Mouse (Mus musculus): ENCODE measurements around the gene Sp6. TPM values are rescaled to one million over a fixed set of nuclear protein-coding genes. Genes with fewer than 3 reads are reported as not detected.

Gene Sp6
- total RNA-seq, 2 experiments from 2014 or later, result 2.3 to 3.1 TPM

Small RNA genes lying within 50 kb of the gene (microRNA-seq; reads per million reads assigned to microRNA genes)
- gene Mir8103, result not detected

Other genes with a start within 250 kb of the Sp6 start
- 10 to 100 TPM; 43.1 to 43.2 TPM for gene Snx11, start 235.8 kb upstream of the Sp6 start, total RNA-seq (2021)
- 10 to 100 TPM; 49.3 to 52.2 TPM for gene Cbx1, start 224.3 kb upstream of the Sp6 start, total RNA-seq (2021)
- 100 to 1,000 TPM; 167 to 175 TPM for gene Nfe2l1, start 183.4 kb upstream of the Sp6 start, total RNA-seq (2021)
- 1 to 10 TPM; 2.5 to 3.1 TPM for gene Copz2, start 163.5 kb upstream of the Sp6 start, total RNA-seq (2021)
- gene Cdk5rap3, start 96.9 kb upstream of the Sp6 start, total RNA-seq (2021), result 10 to 100 TPM; 50.5 to 52.5 TPM
- gene Prr15l, start 85.3 kb upstream of the Sp6 start, total RNA-seq (2021), result not detected
- gene Pnpo, start 69.4 kb upstream of the Sp6 start, total RNA-seq (2021), result 10 to 100 TPM; 30.9 to 32.6 TPM
- gene Sp2, start 30.4 kb upstream of the Sp6 start, total RNA-seq (2021), result 10 to 100 TPM in 1 of 2 experiments, 1 to 10 TPM in 1; 9.9 to 10.7 TPM
- gene Scrn2, start 16.5 kb downstream of the Sp6 start, total RNA-seq (2021), result 1 to 10 TPM; 3.9 to 4.2 TPM
- under 1 TPM; 0.61 to 0.75 TPM for gene Lrrc46, start 28.0 kb downstream of the Sp6 start, total RNA-seq (2021)
- gene Mrpl10, start 28.2 kb downstream of the Sp6 start, total RNA-seq (2021), result 10 to 100 TPM; 69.0 to 69.2 TPM
- gene Osbpl7, start 37.2 kb downstream of the Sp6 start, total RNA-seq (2021), result 10 to 100 TPM; 11.3 to 12.8 TPM
- gene Tbx21, start 101.9 kb downstream of the Sp6 start, total RNA-seq (2021), result not detected
- gene Tbkbp1, start 138.1 kb downstream of the Sp6 start, total RNA-seq (2021), result 10 to 100 TPM; 52.4 to 53.7 TPM
- gene Kpnb1, start 174.5 kb downstream of the Sp6 start, total RNA-seq (2021), result 100 to 1,000 TPM; 121 to 122 TPM